ENCODE assay signal across 7 mouse cellular contexts in genomic region chr6:112191032-112191431, GRCm38 (mm10).
DNase-seq lines count a peak whose midpoint lies in the region; ATAC-seq and TF ChIP-seq lines count a peak whose summit lies in the region.

No protein-coding gene starts in this region.

- H3K79me3 ChIP-seq in C2C12 (ENCODE audit: low read depth): no peaks in the 10 kb centered on the region

- H3K4me2 ChIP-seq in lung, postnatal 0 days (replicated peaks; ENCODE audit: low read depth, low read length): no peak overlapping the region

- WGBS in lung, postnatal 0 days: 45% methylated on average over 6 of the region's 6 CpGs

- H3K79me2 ChIP-seq in C2C12 (ENCODE audit: control insufficient read depth, insufficient read depth): no peaks in the 10 kb centered on the region

- TF ChIP-seq EP300 in lung, postnatal 0 days (IDR thresholded peaks at IDR 0.05): no peak

- no peak overlapping the region for H3ac ChIP-seq in C2C12 (ENCODE audit: control insufficient read depth, insufficient read length, low read depth)

- no peaks in the 10 kb centered on the region for H3K27me3 ChIP-seq in C2C12 (ENCODE audit: control insufficient read depth, insufficient read depth, insufficient read length)
- no peaks in the 10 kb centered on the region for H3K27me3 ChIP-seq in lung, postnatal 0 days (replicated peaks; ENCODE audit: insufficient read depth, low read length)

- H3K4me1 ChIP-seq in lung, postnatal 0 days (ENCODE audit: insufficient read depth, low read depth, low read length): no peaks in the 10 kb centered on the region

- TF ChIP-seq CTCF in C2C12 (IDR thresholded peaks at IDR 0.05; ENCODE audit: control insufficient read depth, insufficient read depth, insufficient read length): peak; percentile 50
- TF ChIP-seq CTCF in layer of hippocampus, adult 2 months (conservative IDR thresholded peaks at IDR 0.05): peak; percentile 93
- peak; percentile 89 for TF ChIP-seq CTCF in lung, postnatal 0 days (IDR thresholded peaks at IDR 0.05)

- H3K36me3 ChIP-seq in C2C12 (ENCODE audit: control insufficient read depth, insufficient read depth): no peaks in the 10 kb centered on the region
- no peaks in the 10 kb centered on the region for H3K36me3 ChIP-seq in lung, postnatal 0 days (ENCODE audit: insufficient read depth, low read length)

- no peaks in the 10 kb centered on the region for H3K9me3 ChIP-seq in lung, postnatal 0 days (ENCODE audit: low read length)

- no peak overlapping the region for H3K27ac ChIP-seq in layer of hippocampus, adult 2 months
- H3K27ac ChIP-seq in lung, postnatal 0 days (ENCODE audit: low read length): no peak overlapping the region

- no peak for ATAC-seq in lung, postnatal 0 days

- H3K4me3 ChIP-seq in C2C12 (ENCODE audit: insufficient read depth, poor library complexity, severe bottlenecking): no peak overlapping the region
- H3K4me3 ChIP-seq in layer of hippocampus, adult 2 months: no peak overlapping the region
- no peak overlapping the region for H3K4me3 ChIP-seq in lung, postnatal 0 days (ENCODE audit: low read depth, low read length)

- DNase-seq in MN1 (ENCODE audit: low spot score): peak; percentile 31
- peak; percentile 73 to 79 for DNase-seq in cerebellum, postnatal 25 days
- DNase-seq in frontal cortex, postnatal 36 days (ENCODE audit: low spot score in 2 of 2): peak; percentile 79 to 90
- DNase-seq in layer of hippocampus, adult 2 months (ENCODE audit: low spot score in 2 of 2): peak; percentile 68 to 89
- peak; percentile 62 for DNase-seq in lung, postnatal 0 days (ENCODE audit: low spot score)
- peak; percentile 69 for DNase-seq in right cerebral cortex, postnatal 25 days

- H3K9ac ChIP-seq in lung, postnatal 0 days (replicated peaks; ENCODE audit: low read depth): no peak overlapping the region

TF ChIP-seq in C2C12, 6 proteins besides CTCF, POLR2A, EP300 and RAD21:
- TF ChIP-seq USF1 (IDR thresholded peaks at IDR 0.05; ENCODE audit: low read depth): no peak
- no peak for TF ChIP-seq MYOD1 (IDR thresholded peaks at IDR 0.05; ENCODE audit: control insufficient read depth, insufficient read length, low read depth)
- no peak for TF ChIP-seq MAX (IDR thresholded peaks at IDR 0.05)

Comparison
In these comparisons a context has a peak if more than half of its experiments do, and no peak if none do; other contexts are left out.
1. DNase-seq: peak in every context shown above with its lines; median percentile 84 in frontal cortex, postnatal 36 days; 78 in layer of hippocampus, adult 2 months; 76 in cerebellum, postnatal 25 days; 69 in right cerebral cortex, postnatal 25 days; 62 in lung, postnatal 0 days; 31 in MN1.